Mouse (Mus musculus) c-Kit-positive CD71-positive TER-119-negative erythroid progenitor cells, embryonic 14.5 days (primary cell): ENCODE results near the gene Nanos3.

Source experiments
- DNase-seq: peaks from one replicate; pipeline ENCODE4 v3.0.0-alpha.2; 2013; ENCODE audit warnings: low read depth

Nanos3 gene

GRCm38 (mm10) chr8:84185117-84185516, at the start of gene Nanos3:
Gene Nanos3, minus strand, starts transcription at chr8:84185217.
- no peak for DNase-seq

- DNase-seq, result no peak
Measured at GRCm38 (mm10) chr8:84233055-84233454, 48.0 kb upstream of the Nanos3 start.

GRCm38 (mm10) chr8:84230735-84231134, 45.7 kb upstream of the Nanos3 start:
- DNase-seq, result no peak

GRCm38 (mm10) chr8:84223322-84224029, 38.5 kb upstream of the Nanos3 start:
- DNase-seq, result no peak

- DNase-seq, result no peak
Measured at GRCm38 (mm10) chr8:84222566-84223165, 37.6 kb upstream of the Nanos3 start.

GRCm38 (mm10) chr8:84220105-84220504, 35.1 kb upstream of the Nanos3 start:
- no peak for DNase-seq

DNA sequence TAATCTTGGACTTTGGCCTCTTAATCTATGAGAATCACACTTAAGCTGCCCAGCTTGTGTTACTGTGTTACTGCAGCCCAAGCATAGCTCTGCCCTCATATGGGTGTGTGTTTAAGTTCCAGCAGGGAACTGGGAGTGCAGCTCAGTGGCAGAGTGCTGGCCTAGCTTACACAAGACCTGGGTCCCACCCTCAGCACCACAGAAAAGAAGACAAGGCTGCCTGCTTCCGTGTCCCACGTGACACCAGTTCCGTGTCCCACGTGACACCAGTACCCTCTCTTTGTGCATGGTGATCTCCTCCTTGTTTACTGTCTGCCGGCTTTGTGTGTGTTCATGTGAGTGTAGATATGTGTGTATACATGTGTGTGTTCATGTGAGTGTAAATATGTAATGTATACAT, 33.1 kb upstream of the Nanos3 start:
- no peak for DNase-seq

GRCm38 (mm10) chr8:84217206-84217605, 32.2 kb upstream of the Nanos3 start:
- DNase-seq, result no peak

DNA sequence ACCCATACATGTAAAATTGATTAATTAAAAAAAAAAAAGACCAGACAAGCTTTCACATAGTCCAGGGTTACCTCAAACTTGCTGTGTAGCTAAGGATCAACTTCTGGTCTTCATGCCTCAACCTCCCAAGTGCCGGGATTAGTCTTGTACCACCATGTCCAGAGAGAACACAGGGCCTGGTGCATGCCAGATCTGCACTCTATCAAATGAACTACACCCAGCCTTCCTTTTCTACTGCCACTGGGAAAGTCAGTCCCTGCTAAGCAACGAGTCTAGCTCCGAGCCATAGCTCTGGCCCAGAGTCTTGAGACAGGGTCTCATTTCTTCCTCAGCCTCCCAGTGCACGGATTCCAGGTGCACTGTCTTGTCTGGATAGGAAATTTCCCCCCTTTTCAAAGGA, 28.3 kb upstream of the Nanos3 start:
- DNase-seq, result no peak

DNA sequence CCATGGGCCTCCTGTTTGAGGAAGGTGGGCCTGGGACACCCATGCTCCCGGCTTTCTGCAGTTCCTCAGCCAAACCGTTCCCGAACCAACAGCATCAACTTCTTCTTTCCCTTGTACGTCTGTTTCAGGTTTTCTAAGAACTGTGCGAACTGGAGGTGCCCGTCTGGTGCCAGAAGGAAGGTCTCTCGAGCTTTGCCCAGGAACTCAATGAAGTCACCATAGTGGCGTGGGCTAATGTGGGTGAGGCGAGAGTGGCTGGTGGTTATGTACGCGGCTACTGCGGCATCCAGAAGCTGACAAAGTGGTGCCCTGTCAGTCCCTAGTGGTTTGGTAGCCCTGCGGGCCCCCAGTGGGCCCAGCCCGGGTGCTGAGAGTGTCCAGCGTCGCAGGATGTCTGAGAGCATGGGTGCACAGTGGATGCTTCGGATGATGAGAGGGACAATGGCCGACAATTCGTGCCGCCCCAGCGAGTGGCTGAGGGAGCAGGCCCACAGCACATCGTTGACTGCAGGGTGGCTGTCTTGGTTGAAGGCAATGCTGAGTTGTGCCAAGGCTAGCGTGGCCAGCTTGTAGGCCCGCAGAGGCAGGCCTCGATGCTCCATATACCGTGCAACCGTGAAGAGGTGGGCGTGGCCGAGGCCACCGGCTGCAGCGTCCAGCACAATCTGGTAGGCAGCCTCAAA, 27.0 kb upstream of the Nanos3 start:
- no peak for DNase-seq

- DNase-seq, result no peak
Measured at GRCm38 (mm10) chr8:84211202-84211601, 26.2 kb upstream of the Nanos3 start.

DNA sequence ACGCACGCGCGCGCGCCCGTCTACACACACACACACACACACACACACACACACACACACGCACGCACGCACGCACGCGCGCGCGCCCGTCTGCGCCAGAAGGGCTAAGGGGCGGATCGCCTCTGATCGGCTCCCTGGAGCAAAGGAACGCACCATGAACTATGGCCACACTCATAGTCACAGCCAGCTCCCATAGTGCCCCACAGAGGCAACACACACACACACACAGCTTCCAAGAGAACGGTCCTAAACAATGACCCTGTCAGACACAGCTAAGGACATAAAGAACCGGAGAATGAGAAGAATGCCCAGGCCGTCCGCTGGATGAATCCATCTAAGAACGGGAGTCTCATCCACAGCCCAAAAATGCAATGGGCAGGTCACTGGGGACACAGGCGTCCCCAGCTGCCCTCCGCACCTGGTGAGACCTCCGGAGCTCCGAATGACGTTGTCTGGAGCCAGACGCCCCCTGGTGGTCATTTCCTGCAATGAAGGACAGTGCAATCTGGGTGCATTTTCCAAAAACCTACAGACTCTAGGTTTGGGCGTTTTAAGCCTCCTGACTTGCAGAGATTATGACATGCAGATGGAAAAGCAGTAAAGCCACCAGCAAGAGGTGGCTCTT, 25.3 kb upstream of the Nanos3 start:
- no peak for DNase-seq

GRCm38 (mm10) chr8:84208381-84209380, 23.7 kb upstream of the Nanos3 start:
- DNase-seq, result no peak

- no peak for DNase-seq
Measured at GRCm38 (mm10) chr8:84207811-84208210, 22.8 kb upstream of the Nanos3 start.

DNA sequence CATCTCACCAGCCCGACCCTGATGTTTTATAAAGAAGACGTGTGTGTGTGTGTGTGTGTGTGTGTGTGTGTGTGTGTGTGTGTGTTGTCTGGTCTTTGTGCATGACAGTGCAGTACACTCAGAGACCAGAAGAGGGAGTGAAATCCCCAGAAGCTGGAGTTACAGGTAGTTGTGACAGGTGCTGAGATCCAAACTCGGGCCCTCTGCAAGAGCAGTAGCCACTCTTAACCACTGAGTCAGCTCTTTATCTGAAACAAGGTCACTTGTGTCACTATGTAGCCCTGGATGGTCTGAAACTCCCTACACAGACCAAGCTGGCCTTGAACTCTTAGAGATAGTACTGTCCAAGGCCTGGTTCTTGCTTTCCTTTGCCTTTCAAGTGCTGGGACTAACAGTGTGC, 21.6 kb upstream of the Nanos3 start:
- DNase-seq, result no peak

- DNase-seq, result no peak
Measured at GRCm38 (mm10) chr8:84205073-84205472, 20.1 kb upstream of the Nanos3 start.

DNA sequence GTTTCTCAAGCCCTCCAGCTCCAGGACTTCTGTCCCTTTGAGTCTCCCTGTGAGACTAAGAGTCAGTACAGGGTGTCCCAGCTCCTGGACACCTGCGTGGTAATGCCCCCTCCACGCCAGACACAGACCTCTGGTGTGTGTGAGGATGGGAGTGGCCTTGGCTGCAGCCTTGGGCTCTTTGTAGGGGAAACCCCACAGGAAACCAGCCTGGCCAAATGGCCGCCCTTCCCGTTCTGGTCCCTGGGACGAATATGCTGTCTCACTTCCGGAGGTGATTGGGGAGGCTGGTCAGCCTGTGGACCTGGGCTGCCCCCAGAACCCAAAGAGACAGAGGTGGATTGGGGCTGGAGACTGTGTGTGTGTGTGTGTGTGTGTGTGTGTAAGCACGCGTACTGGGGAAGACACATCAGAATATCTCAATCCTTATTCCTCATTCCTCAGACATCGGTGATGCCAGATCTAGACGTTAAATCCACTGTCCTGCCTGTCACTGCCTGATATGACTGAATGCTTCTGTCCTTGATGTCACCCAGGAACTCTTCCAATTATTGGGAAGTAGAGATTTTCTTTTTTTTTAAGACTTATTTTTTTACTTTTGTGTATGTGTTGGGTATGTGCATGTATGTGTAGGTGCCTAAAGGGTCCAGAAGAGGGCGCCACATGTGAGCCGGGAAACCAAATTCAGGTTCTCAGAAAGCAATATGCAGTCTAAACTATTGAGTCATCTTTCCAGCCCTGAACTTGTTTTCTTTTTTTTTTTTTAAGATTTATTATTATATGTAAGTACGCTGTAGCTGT, 19.2 kb upstream of the Nanos3 start:
- DNase-seq, result no peak

- no peak for DNase-seq
Measured at GRCm38 (mm10) chr8:84202938-84203917, 18.2 kb upstream of the Nanos3 start.

GRCm38 (mm10) chr8:84202466-84202865, 17.4 kb upstream of the Nanos3 start:
- no peak for DNase-seq
